Mouse (Mus musculus) bone marrow, adult 2 months (tissue): ENCODE data around the gene Hltf.

Source experiments
- CTCF ChIP-seq: fragments of 200-500 bp; IDR thresholded peaks from 2 replicates; pipeline ENCODE4 v1.5.1; 2011; ENCODE audit warnings: low read length, control low read depth; ENCODE audit not compliant: control insufficient read depth, insufficient read depth
- POLR2A ChIP-seq: fragments of 200-500 bp; IDR thresholded peaks from 2 replicates; pipeline ENCODE4 v1.6.1; 2011; ENCODE audit warnings: low read depth, mild to moderate bottlenecking, control low read depth, low read length, borderline replicate concordance; ENCODE audit not compliant: control insufficient read depth

GRCm38 (mm10) chr3:20104776-20105175 lies 47.2 kb downstream of the Hltf start:
- TF ChIP-seq POLR2A (no peak), CTCF (no peak)
